Mouse (Mus musculus) ES-CJ7 (cell line): Measurements from ENCODE around the gene Pdzd3.

Source experiments
- DNase-seq: peaks from one replicate; pipeline ENCODE4 v3.0.0; 2011; ENCODE audit warnings: low read depth, low spot score

Pdzd3 gene

GRCm38 (mm10) chr9:44200458-44200857 lies 50.8 kb downstream of the Pdzd3 start:
- DNase-seq = no peak

- DNase-seq = no peak
Observed at GRCm38 (mm10) chr9:44199580-44199979, 51.7 kb downstream of the Pdzd3 start.

- DNase-seq = no peak
Observed at GRCm38 (mm10) chr9:44199166-44199565, 52.1 kb downstream of the Pdzd3 start.
